Mouse (Mus musculus) erythroblast, embryonic 14.5 days (primary cell): ENCODE measurements around the gene Etv3. TPM values are rescaled to one million over a fixed set of nuclear protein-coding genes. Genes with fewer than 3 reads are reported as not detected.
"Not testable (repeated sequence)": the region's sequence is repeated elsewhere in the genome, so short reads cannot be mapped to it uniquely, and the experiment has no call there.

Source experiments
- H3K27me3 ChIP-seq: 2 replicates; pipeline ENCODE4 v1.6.1; 2012; ENCODE audit warnings: inconsistent platforms; ENCODE audit not compliant: control insufficient read depth
- H3K36me3 ChIP-seq: 2 replicates; pipeline ENCODE4 v1.6.1; 2012; ENCODE audit warnings: mild to moderate bottlenecking, inconsistent platforms; ENCODE audit not compliant: control insufficient read depth
- H3K4me1 ChIP-seq: 2 replicates; pipeline ENCODE4 v1.6.1; 2012; ENCODE audit warnings: inconsistent platforms; ENCODE audit not compliant: control insufficient read depth
- H3K4me3 ChIP-seq: replicated peaks from 2 replicates; pipeline ENCODE3; 2012; ENCODE audit warnings: moderate library complexity, mild to moderate bottlenecking, inconsistent platforms
- H3K9me3 ChIP-seq: 2 replicates; pipeline ENCODE4 v1.6.1; 2012; ENCODE audit warnings: low read length, inconsistent platforms, mixed read lengths; ENCODE audit not compliant: control insufficient read depth
- GATA1 ChIP-seq: IDR thresholded peaks from 2 replicates; pipeline ENCODE4 v1.6.1; 2012; ENCODE audit warnings: low read length, inconsistent platforms, mixed read lengths
- TAL1 ChIP-seq: IDR thresholded peaks from 3 replicates; pipeline ENCODE4 v1.6.1; 2012; ENCODE audit warnings: low read length, inconsistent platforms, mixed read lengths
- polyA plus RNA-seq: library from polyadenylated mRNA; stranded (reverse); fragments of >175 nt; gene quantifications from 2 replicates; pipeline ENCODE4 v1.2.3, GENCODE M21; 2012

Gene Etv3
- polyA plus RNA-seq, 1 experiment: 0.13 TPM

GRCm38 (mm10) chr3:87546291-87546721, 21.1 kb downstream of the Etv3 start:
- Histone ChIP-seq H3K9me3 (no peaks in the 10 kb centered on the region), H3K36me3 (no peaks in the 10 kb centered on the region), H3K4me1 (no peaks in the 10 kb centered on the region; the same call in 1 of the 2 replicates), H3K27me3 (peaks cover 4% of the 10 kb centered on the region; the same call in 1 of the 2 replicates), H3K4me3 (no peak overlapping the region)
- TF ChIP-seq TAL1: no peak
- no peak for TF ChIP-seq GATA1

- Histone ChIP-seq H3K9me3 (no peaks in the 10 kb centered on the region), H3K36me3 (no peaks in the 10 kb centered on the region), H3K27me3 (peaks cover 5% of the 10 kb centered on the region; the same call in 1 of the 2 replicates), H3K4me1 (no peaks in the 10 kb centered on the region), H3K4me3 (no peak overlapping the region)
- TF ChIP-seq TAL1 (no peak), GATA1 (no peak)
Measured at GRCm38 (mm10) chr3:87549908-87550307, 24.7 kb downstream of the Etv3 start.

- TF ChIP-seq GATA1 (no peak), TAL1 (no peak)
- H3K27me3 ChIP-seq: peaks cover 5% of the 10 kb centered on the region; the same call in 1 of the 2 replicates
Measured at GRCm38 (mm10) chr3:87552327-87552726, 27.1 kb downstream of the Etv3 start.

GRCm38 (mm10) chr3:87553196-87553935, 28.2 kb downstream of the Etv3 start:
- TF ChIP-seq GATA1 (no peak), TAL1 (no peak)
- Histone ChIP-seq H3K36me3 (no peaks in the 10 kb centered on the region), H3K27me3 (peaks cover 5% of the 10 kb centered on the region; the same call in 1 of the 2 replicates), H3K4me3 (no peak overlapping the region), H3K9me3 (no peaks in the 10 kb centered on the region), H3K4me1 (no peaks in the 10 kb centered on the region)

More at GRCm38 (mm10) chr3:87552327-87552726, 27.1 kb downstream of the Etv3 start:
- Histone ChIP-seq H3K4me3 (no peak overlapping the region), H3K4me1 (no peaks in the 10 kb centered on the region), H3K9me3 (no peaks in the 10 kb centered on the region), H3K36me3 (no peaks in the 10 kb centered on the region)

- not testable (repeated sequence) for H3K9me3 ChIP-seq, H3K4me3 ChIP-seq, H3K36me3 ChIP-seq, H3K4me1 ChIP-seq, H3K27me3 ChIP-seq
Measured at GRCm38 (mm10) chr3:87554859-87555258, 29.7 kb downstream of the Etv3 start.

- Histone ChIP-seq H3K36me3 (no peaks in the 10 kb centered on the region), H3K4me3 (no peak overlapping the region), H3K4me1 (no peaks in the 10 kb centered on the region), H3K27me3 (peaks cover 3% of the 10 kb centered on the region; the same call in 1 of the 2 replicates), H3K9me3 (no peaks in the 10 kb centered on the region)
- TF ChIP-seq GATA1 (no peak), TAL1 (no peak)
Measured at GRCm38 (mm10) chr3:87556109-87556531, 30.9 kb downstream of the Etv3 start.

GRCm38 (mm10) chr3:87556668-87557278, 31.6 kb downstream of the Etv3 start:
- Histone ChIP-seq H3K27me3 (no peaks in the 10 kb centered on the region), H3K4me1 (no peaks in the 10 kb centered on the region), H3K4me3 (no peak overlapping the region), H3K36me3 (no peaks in the 10 kb centered on the region), H3K9me3 (no peaks in the 10 kb centered on the region)
- TF ChIP-seq GATA1 (no peak), TAL1 (no peak)

GRCm38 (mm10) chr3:87560156-87560555, 34.9 kb downstream of the Etv3 start:
- H3K36me3 ChIP-seq: no peaks in the 10 kb centered on the region
- H3K4me3 ChIP-seq: no peak overlapping the region
- no peaks in the 10 kb centered on the region for H3K4me1 ChIP-seq
- no peaks in the 10 kb centered on the region for H3K27me3 ChIP-seq
- TF ChIP-seq TAL1 (no peak), GATA1 (no peak)
- no peaks in the 10 kb centered on the region for H3K9me3 ChIP-seq

GRCm38 (mm10) chr3:87561434-87561833, 36.2 kb downstream of the Etv3 start:
- Histone ChIP-seq H3K27me3 (no peaks in the 10 kb centered on the region), H3K4me3 (no peak overlapping the region), H3K36me3 (no peaks in the 10 kb centered on the region), H3K4me1 (no peaks in the 10 kb centered on the region), H3K9me3 (no peaks in the 10 kb centered on the region)
- TF ChIP-seq GATA1 (no peak), TAL1 (no peak)
